Mouse (Mus musculus) kidney, adult 2 months (tissue): ENCODE results near the gene Rnaset2b.
"Not testable (repeated sequence)": the region's sequence is repeated elsewhere in the genome, so short reads cannot be mapped to it uniquely, and the experiment has no call there.

Experiments
- CTCF ChIP-seq: fragments of 200-500 bp; conservative IDR thresholded peaks from 2 replicates; pipeline ENCODE4 v1.5.1; 2011; ENCODE audit warnings: low read depth, mild to moderate bottlenecking, control low read depth, low read length, moderate library complexity, mixed read lengths; ENCODE audit not compliant: insufficient read depth, insufficient read length
- POLR2A ChIP-seq: fragments of 200-500 bp; IDR thresholded peaks from one replicate; pipeline ENCODE4 v1.6.1; 2011; ENCODE audit warnings: low read depth, low read length, control low read depth

GRCm38 (mm10) chr17:6971238-6971637 is 804 bp downstream of the Rnaset2b start:
- TF ChIP-seq CTCF, POLR2A: not testable (repeated sequence)
